Mouse (Mus musculus) cortical plate, adult 2 months (tissue): ENCODE measurements at regions not wholly inside any gene's neighbourhood (a gene's known extent, or its start where the extent isn't known, plus 50 kb on each side); places are given as distances from the start of the nearest gene placed in this dataset.
A peak's percentile ranks its signal among the peaks of the same experiment; 100 is the strongest.

ENCODE experiments used
- H3K27ac ChIP-seq: fragments of 200-500 bp; 2 replicates; pipeline ENCODE4 v1.5.1; 2012; ENCODE audit warnings: low read length, control low read depth, inconsistent platforms; ENCODE audit not compliant: insufficient read depth
- H3K4me1 ChIP-seq: fragments of 200-500 bp; 2 replicates; pipeline ENCODE4 v1.6.1; 2011; ENCODE audit warnings: low read length; ENCODE audit not compliant: control insufficient read depth, insufficient read depth
- H3K4me3 ChIP-seq: fragments of 200-500 bp; 2 replicates; pipeline ENCODE4 v1.5.1; 2011; ENCODE audit warnings: mild to moderate bottlenecking, low read length, control low read depth; ENCODE audit not compliant: insufficient read depth
- CTCF ChIP-seq: fragments of 200-500 bp; IDR thresholded peaks from 2 replicates; pipeline ENCODE4 v1.5.1; 2011; ENCODE audit warnings: mild to moderate bottlenecking, control low read depth, low read length; ENCODE audit not compliant: insufficient read depth; ENCODE audit errors: extremely low read depth
- POLR2A ChIP-seq: fragments of 200-500 bp; IDR thresholded peaks from 2 replicates; pipeline ENCODE4 v1.6.1; 2011; ENCODE audit warnings: mild to moderate bottlenecking, low read length, control low read depth; ENCODE audit not compliant: insufficient read depth; ENCODE audit errors: extremely low read depth

GRCm38 (mm10) chr11:20907996-20908395 lies 77.1 kb upstream of the Lgalsl start:
- no peaks in the 10 kb centered on the region; the same call in 1 of the 2 replicates for H3K4me1 ChIP-seq
- no peak for TF ChIP-seq CTCF
- TF ChIP-seq POLR2A, result no peak
- H3K4me3 ChIP-seq, result no peak overlapping the region
- H3K27ac ChIP-seq, result no peak overlapping the region

DNA sequence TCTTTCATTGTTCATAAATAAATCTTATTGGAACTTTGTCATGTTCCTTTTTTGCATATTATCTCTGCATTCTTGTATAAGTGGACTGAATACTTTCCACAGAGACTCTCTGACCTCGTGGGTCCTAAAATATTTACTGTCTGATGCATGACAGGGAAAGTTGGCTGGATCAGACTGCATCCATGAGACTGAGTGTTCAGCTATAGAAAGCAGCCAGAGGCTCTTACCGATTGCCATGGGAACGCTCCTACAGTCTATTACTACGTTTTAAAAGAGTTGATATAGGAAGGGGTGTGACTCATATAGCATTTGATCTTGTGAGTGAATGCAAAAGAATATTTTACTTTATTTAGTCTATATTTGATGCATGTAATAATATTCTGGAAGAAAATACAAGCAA lies 77.6 kb upstream of the Lgalsl start:
- no peaks in the 10 kb centered on the region; the same call in 1 of the 2 replicates for H3K4me1 ChIP-seq
- no peak overlapping the region for H3K4me3 ChIP-seq
- TF ChIP-seq POLR2A (no peak), CTCF (no peak)
- no peak overlapping the region for H3K27ac ChIP-seq

GRCm38 (mm10) chr11:20913042-20913441 lies 82.2 kb upstream of the Lgalsl start:
- Histone ChIP-seq H3K4me1 (peaks cover 4% of the 10 kb centered on the region; the same call in 1 of the 2 replicates), H3K27ac (no peak overlapping the region), H3K4me3 (no peak overlapping the region)
- TF ChIP-seq POLR2A (no peak), CTCF (no peak)

DNA sequence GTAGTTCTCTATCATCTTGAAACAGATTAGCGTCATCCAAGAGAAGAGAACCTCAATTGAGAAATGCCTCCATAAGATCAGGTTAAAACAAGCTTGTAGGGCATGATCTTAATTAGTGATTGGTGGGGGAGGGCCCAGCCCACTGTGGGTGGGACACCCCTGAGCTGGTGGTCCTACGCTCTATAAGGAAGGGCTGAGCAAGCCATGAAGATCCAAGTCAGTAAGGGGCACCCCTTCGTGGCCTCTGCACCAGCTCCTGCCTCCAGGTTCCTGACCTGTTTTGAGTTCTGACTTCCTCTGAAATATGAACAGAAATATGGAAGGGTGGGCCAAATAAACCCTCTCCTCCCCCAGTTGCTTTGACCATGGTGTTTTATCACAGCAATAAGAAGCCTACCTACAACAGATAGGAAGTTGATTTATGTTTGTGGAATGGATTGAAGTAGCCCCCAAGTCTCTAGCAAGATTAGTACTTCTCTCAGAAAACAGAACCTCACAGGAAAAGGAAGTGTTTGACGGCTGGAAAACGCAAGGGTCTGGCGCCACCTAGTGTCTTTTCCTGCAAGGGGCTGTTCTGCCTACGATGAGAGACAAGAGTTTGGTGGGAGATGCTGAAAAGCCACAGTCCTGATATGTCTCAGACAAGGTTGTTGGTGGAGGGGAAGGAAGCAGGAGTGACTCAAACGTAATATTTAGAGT lies 82.9 kb upstream of the Lgalsl start:
- Histone ChIP-seq H3K4me3 (no peak overlapping the region), H3K27ac (no peak overlapping the region), H3K4me1 (peaks cover 4% of the 10 kb centered on the region; the same call in 1 of the 2 replicates)
- TF ChIP-seq POLR2A, result no peak
- TF ChIP-seq CTCF, result peak; percentile 97

- no peak overlapping the region for H3K4me3 ChIP-seq
- H3K4me1 ChIP-seq, result peaks cover 4% of the 10 kb centered on the region; the same call in 1 of the 2 replicates
- no peak for TF ChIP-seq CTCF
- no peak overlapping the region for H3K27ac ChIP-seq
Observed at GRCm38 (mm10) chr11:20914297-20914997, 83.6 kb upstream of the Lgalsl start.

DNA sequence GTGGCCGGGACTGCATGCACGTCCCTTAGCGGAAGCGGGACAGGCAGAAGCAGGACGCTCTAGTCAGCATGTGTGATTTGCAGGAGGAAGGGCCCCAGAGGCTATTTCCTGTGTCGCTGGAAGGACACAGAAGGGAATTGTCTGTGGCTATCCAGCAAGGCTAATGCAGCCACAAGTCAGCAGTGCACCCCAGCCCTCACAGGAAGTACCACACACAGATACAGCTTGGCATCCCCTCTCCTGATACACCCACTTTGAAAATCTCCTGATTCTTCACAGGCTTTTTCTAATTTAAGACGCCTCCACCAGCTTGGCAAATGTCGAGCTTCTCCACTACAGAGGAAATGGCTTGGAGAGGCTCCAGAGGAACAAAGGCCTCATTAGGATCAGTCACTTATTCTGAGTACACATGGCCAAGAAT lies 84.3 kb upstream of the Lgalsl start:
- no peak for TF ChIP-seq POLR2A
- no peak for TF ChIP-seq CTCF
- no peak overlapping the region for H3K27ac ChIP-seq
- H3K4me1 ChIP-seq, result peaks cover 4% of the 10 kb centered on the region; the same call in 1 of the 2 replicates
- H3K4me3 ChIP-seq, result no peak overlapping the region

- Histone ChIP-seq H3K4me1 (peaks cover 4% of the 10 kb centered on the region; the same call in 1 of the 2 replicates), H3K27ac (no peak overlapping the region), H3K4me3 (no peak overlapping the region)
- no peak for TF ChIP-seq POLR2A
- 0 out of 2 replicates have a peak, but pooled peaks have one; percentile 19 for TF ChIP-seq CTCF
Observed at GRCm38 (mm10) chr11:20915687-20916432, 85.0 kb upstream of the Lgalsl start.

GRCm38 (mm10) chr11:20916473-20916911 lies 85.6 kb upstream of the Lgalsl start:
- no peak for TF ChIP-seq CTCF
- TF ChIP-seq POLR2A, result no peak

GRCm38 (mm10) chr11:20916961-20917360 lies 86.1 kb upstream of the Lgalsl start:
- H3K4me3 ChIP-seq, result no peak overlapping the region
- peaks cover 4% of the 10 kb centered on the region; the same call in 1 of the 2 replicates for H3K4me1 ChIP-seq
- TF ChIP-seq POLR2A, result no peak
- no peak for TF ChIP-seq CTCF
- no peak overlapping the region for H3K27ac ChIP-seq

More at GRCm38 (mm10) chr11:20916473-20916911, 85.6 kb upstream of the Lgalsl start:
- Histone ChIP-seq H3K4me3 (no peak overlapping the region), H3K4me1 (peaks cover 4% of the 10 kb centered on the region; the same call in 1 of the 2 replicates), H3K27ac (no peak overlapping the region)
